Mouse (Mus musculus): ENCODE data around the gene Ube2t.

DNA sequence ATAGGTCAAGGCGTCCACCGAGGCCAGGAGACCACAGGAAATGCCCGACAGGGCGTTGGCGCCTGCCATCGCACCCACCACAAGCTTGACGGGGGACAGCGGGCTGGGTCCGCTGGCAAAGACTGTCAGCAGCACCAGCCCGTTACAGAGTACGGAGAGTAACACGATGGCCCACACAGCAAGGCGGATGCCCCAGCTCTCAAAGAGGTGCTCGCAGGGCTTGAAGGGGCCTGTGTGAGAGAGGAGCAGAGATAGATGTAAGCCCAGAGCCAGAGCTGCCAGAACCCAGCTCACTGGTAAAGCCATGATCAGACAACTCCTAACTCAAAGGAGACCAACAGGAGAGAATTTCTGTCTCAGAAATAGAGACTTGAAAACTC is 25.6 kb downstream of the Ube2t start:
- TF ChIP-seq EP300 (IDR thresholded peaks at IDR 0.05; ENCODE audit: insufficient read depth, low read depth, low read length), result no peak
- TF ChIP-seq POLR2A (IDR thresholded peaks at IDR 0.05; ENCODE audit: insufficient read depth, low read depth, low read length), result no peak

Measured in heart, adult 2 months (tissue).